Mouse (Mus musculus) midbrain, embryonic 10.5 days (tissue): ENCODE measurements around the gene Batf2. TPM values are rescaled to one million over a fixed set of nuclear protein-coding genes. Genes with fewer than 3 reads are reported as not detected.

ENCODE experiments used
- DNase-seq: peaks from one replicate; pipeline ENCODE4 v3.0.0-alpha.2; 2017; ENCODE audit warnings: low spot score
- H3K27ac ChIP-seq: fragments of 300-500 bp; sonication (generic); replicated peaks from 2 replicates; pipeline ENCODE4 v1.5.1; 2016; ENCODE audit warnings: mild to moderate bottlenecking
- H3K27me3 ChIP-seq: fragments of 300-500 bp; sonication (generic); 2 replicates; pipeline ENCODE4 v1.6.1; 2016; ENCODE audit warnings: low read depth, mild to moderate bottlenecking; ENCODE audit not compliant: poor library complexity, severe bottlenecking
- H3K36me3 ChIP-seq: fragments of 300-500 bp; sonication (generic); 2 replicates; pipeline ENCODE4 v1.6.1; 2016; ENCODE audit warnings: mild to moderate bottlenecking, moderate library complexity
- H3K4me1 ChIP-seq: fragments of 300-500 bp; sonication (generic); 2 replicates; pipeline ENCODE4 v1.6.1; 2016
- H3K4me3 ChIP-seq: fragments of 300-500 bp; sonication (generic); 2 replicates; pipeline ENCODE4 v1.5.1; 2016; ENCODE audit warnings: mild to moderate bottlenecking, moderate library complexity
- H3K9me3 ChIP-seq: fragments of 300-500 bp; sonication (generic); replicated peaks from 2 replicates; pipeline ENCODE4 v1.6.1; 2016; ENCODE audit warnings: mild to moderate bottlenecking
- WGBS: fragments of 180-500 bp; shearing (Covaris S2); methylation state at CpG from one replicate; pipeline ENCODE4 v1.1.7; 2016; 5-methylcytosine and 5-hydroxymethylcytosine counted together
- polyA plus RNA-seq: library from polyadenylated mRNA; unstranded; fragments of >200 nt; fragmentation: Nextera tagmentation; extraction: Ambion mirVana; gene quantifications from 2 replicates; pipeline ENCODE4 v1.2.1, GENCODE M21; 2016

Gene Batf2
- polyA plus RNA-seq, 1 experiment from 2014 or later: not detected

GRCm38 (mm10) chr19:6184131-6184530, 43.3 kb downstream of the Batf2 start, which contains the start of gene Majin:
Majin (plus strand) TSS chr19:6184388.
- DNase-seq: no peak
- no peaks in the 10 kb centered on the region for H3K36me3 ChIP-seq
- peaks cover 7% of the 10 kb centered on the region; the same call in 1 of the 2 replicates for H3K9me3 ChIP-seq
- no peak within 1 kb of the TSS for H3K4me3 ChIP-seq
- WGBS: 88% methylated on average over 23 of the region's 23 CpGs
- H3K27me3 ChIP-seq: no peaks in the 10 kb centered on the region
- no peak within 1 kb of the TSS for H3K27ac ChIP-seq
- peaks cover 6% of the 10 kb centered on the region for H3K4me1 ChIP-seq

- WGBS: 76% methylated on average over 2 of the region's 2 CpGs
- Histone ChIP-seq H3K4me3 (no peak overlapping the region), H3K36me3 (no peaks in the 10 kb centered on the region), H3K4me1 (no peaks in the 10 kb centered on the region), H3K9me3 (no peaks in the 10 kb centered on the region), H3K27ac (no peak overlapping the region), H3K27me3 (no peaks in the 10 kb centered on the region)
- no peak for DNase-seq
These were observed 63.5 kb downstream of the Batf2 start for GRCm38 (mm10) chr19:6204265-6204664.

DNA sequence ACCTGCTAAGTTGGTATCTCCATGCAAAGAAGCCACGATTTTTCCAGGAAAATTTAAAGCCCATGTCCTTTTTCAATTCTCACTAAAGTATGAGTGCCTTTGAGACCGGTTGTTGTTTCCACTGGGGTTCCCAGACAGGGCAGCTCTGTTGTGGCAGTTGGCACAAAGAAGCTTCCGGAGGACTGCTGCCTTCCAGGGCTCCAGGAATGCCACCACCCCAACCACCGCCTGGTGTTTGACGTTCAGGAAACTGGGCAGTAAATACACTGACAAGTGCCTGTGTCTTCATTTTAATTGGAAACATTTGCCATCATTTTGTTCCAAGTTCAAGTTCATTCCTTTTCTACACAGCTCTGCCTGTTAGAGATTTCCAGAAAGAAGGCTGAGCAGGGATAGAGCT, 65.9 kb downstream of the Batf2 start:
- H3K27ac ChIP-seq: no peak overlapping the region
- WGBS: 83% methylated on average over 5 of the region's 5 CpGs
- no peak overlapping the region for H3K4me3 ChIP-seq
- no peaks in the 10 kb centered on the region for H3K27me3 ChIP-seq
- H3K4me1 ChIP-seq: no peaks in the 10 kb centered on the region
- H3K36me3 ChIP-seq: no peaks in the 10 kb centered on the region
- H3K9me3 ChIP-seq: no peaks in the 10 kb centered on the region
- no peak for DNase-seq

DNA sequence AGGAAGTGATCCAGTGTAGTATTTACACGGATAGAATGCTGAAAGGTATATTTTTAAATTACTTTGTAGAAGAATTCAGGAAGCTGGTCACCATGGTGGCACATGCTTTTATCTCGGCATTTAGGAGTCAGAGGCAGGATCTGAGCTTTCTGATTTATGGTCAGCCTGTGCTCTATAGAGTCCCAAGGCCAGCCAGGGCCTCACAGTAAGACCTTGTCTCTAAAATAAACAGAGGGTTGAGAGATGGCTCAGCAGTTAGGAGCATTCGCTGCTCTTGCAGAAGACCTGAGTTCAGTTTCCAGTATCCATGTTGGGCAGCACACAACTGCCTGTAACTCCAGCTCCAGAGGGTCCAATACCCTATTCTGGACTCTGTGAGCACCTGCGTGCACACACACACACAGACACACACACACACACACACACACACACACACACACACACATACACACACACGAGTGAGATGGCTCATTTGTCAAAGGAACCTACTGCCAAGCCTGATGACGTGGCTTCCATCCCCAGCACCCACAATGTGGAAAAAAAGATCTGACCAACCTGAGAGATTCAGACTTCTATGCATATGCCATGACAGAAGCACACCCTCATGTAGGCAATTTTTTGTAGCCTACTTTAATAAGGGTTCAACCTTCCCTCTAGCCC, 75.4 kb downstream of the Batf2 start:
- DNase-seq: no peak
- Histone ChIP-seq H3K27ac (no peak overlapping the region), H3K4me1 (no peaks in the 10 kb centered on the region), H3K27me3 (no peaks in the 10 kb centered on the region), H3K9me3 (no peaks in the 10 kb centered on the region), H3K4me3 (no peak overlapping the region), H3K36me3 (no peaks in the 10 kb centered on the region)
- WGBS: 85% methylated on average over 6 of the region's 6 CpGs

GRCm38 (mm10) chr19:6218606-6219005, 77.8 kb downstream of the Batf2 start:
- no peaks in the 10 kb centered on the region for H3K4me1 ChIP-seq
- DNase-seq: no peak
- no peaks in the 10 kb centered on the region for H3K27me3 ChIP-seq
- WGBS: 77% methylated on average over 6 of the region's 6 CpGs
- H3K9me3 ChIP-seq: no peaks in the 10 kb centered on the region
- no peak overlapping the region for H3K27ac ChIP-seq
- no peaks in the 10 kb centered on the region for H3K36me3 ChIP-seq
- no peak overlapping the region for H3K4me3 ChIP-seq

Other genes with a start within 250 kb of the Batf2 start
- gene Tigd3, start 246.8 kb upstream of the Batf2 start, polyA plus RNA-seq: 9.5 and 10.8 TPM in 2 replicates
- 242 and 245 TPM in 2 replicates for gene Dpf2, start 228.0 kb upstream of the Batf2 start, polyA plus RNA-seq
- gene Cdc42ep2, start 216.2 kb upstream of the Batf2 start, polyA plus RNA-seq: 1.8 and 2.2 TPM in 2 replicates
- gene Pola2, start 176.8 kb upstream of the Batf2 start, polyA plus RNA-seq: 97.3 and 110 TPM in 2 replicates
- not detected in 2 replicates for gene Slc22a20, start 154.8 kb upstream of the Batf2 start, polyA plus RNA-seq
- 4.1 and 4.3 TPM in 2 replicates for gene Capn1, start 125.1 kb upstream of the Batf2 start, polyA plus RNA-seq
- gene Syvn1, start 94.4 kb upstream of the Batf2 start, polyA plus RNA-seq: 35.0 and 35.8 TPM in 2 replicates
- 85.3 and 88.4 TPM in 2 replicates for gene Mrpl49, start 83.2 kb upstream of the Batf2 start, polyA plus RNA-seq
- gene Fau, start 83.1 kb upstream of the Batf2 start, polyA plus RNA-seq: 711 and 835 TPM in 2 replicates
- 36.6 and 37.2 TPM in 2 replicates for gene Znhit2, start 79.8 kb upstream of the Batf2 start, polyA plus RNA-seq
- 37.3 and 41.9 TPM in 2 replicates for gene Tm7sf2, start 72.6 kb upstream of the Batf2 start, polyA plus RNA-seq
- gene Vps51, start 63.8 kb upstream of the Batf2 start, polyA plus RNA-seq: 68.0 and 77.3 TPM in 2 replicates
- gene Tmem262, start 61.0 kb upstream of the Batf2 start, polyA plus RNA-seq: not detected in 2 replicates
- 2.4 and 3.1 TPM in 2 replicates for gene Gm28374, start 58.7 kb upstream of the Batf2 start, polyA plus RNA-seq
- 76.1 and 85.2 TPM in 2 replicates for gene Zfpl1, start 56.0 kb upstream of the Batf2 start, polyA plus RNA-seq
- 70.2 and 75.4 TPM in 2 replicates for gene Cdca5, start 56.0 kb upstream of the Batf2 start, polyA plus RNA-seq
- gene AC131692.1, start 46.6 kb upstream of the Batf2 start, polyA plus RNA-seq: 0.42 and 0.51 TPM in 2 replicates
- 0.72 and 0.99 TPM in 2 replicates for gene Naaladl1, start 35.2 kb upstream of the Batf2 start, polyA plus RNA-seq
- gene Sac3d1, start 22.3 kb upstream of the Batf2 start, polyA plus RNA-seq: 61.8 and 70.0 TPM in 2 replicates
- gene Snx15, start 12.7 kb upstream of the Batf2 start, polyA plus RNA-seq: 24.0 and 28.9 TPM in 2 replicates
- 118 and 124 TPM in 2 replicates for gene Arl2, start 565 bp downstream of the Batf2 start, polyA plus RNA-seq
- not detected in 2 replicates for gene Majin, start 43.4 kb downstream of the Batf2 start, polyA plus RNA-seq
- not detected in 2 replicates for gene Gpha2, start 85.4 kb downstream of the Batf2 start, polyA plus RNA-seq
- gene Ppp2r5b, start 94.9 kb downstream of the Batf2 start, polyA plus RNA-seq: 31.7 and 42.8 TPM in 2 replicates
- 10.1 and 13.4 TPM in 2 replicates for gene Atg2a, start 100.7 kb downstream of the Batf2 start, polyA plus RNA-seq
- 81.6 and 93.5 TPM in 2 replicates for gene Ehd1, start 135.7 kb downstream of the Batf2 start, polyA plus RNA-seq
- gene Cdc42bpg, start 165.5 kb downstream of the Batf2 start, polyA plus RNA-seq: 0.11 and 0.15 TPM in 2 replicates
- 124 and 128 TPM in 2 replicates for gene Men1, start 194.0 kb downstream of the Batf2 start, polyA plus RNA-seq
- gene Map4k2, start 200.2 kb downstream of the Batf2 start, polyA plus RNA-seq: 11.3 and 13.8 TPM in 2 replicates
- gene Sf1, start 222.7 kb downstream of the Batf2 start, polyA plus RNA-seq: 189 and 194 TPM in 2 replicates
- 2.1 and 2.7 TPM in 2 replicates for gene Pygm, start 243.4 kb downstream of the Batf2 start, polyA plus RNA-seq